Mouse (Mus musculus) layer of hippocampus, postnatal 36 days (tissue): ENCODE results near the gene Ccdc97. TPM values are rescaled to one million over a fixed set of nuclear protein-coding genes. Genes with fewer than 3 reads are reported as not detected.

Experiments used
- DNase-seq, 2 experiments: peaks; one replicate each; pipeline ENCODE4 v3.0.0; 2022
- total RNA-seq, 2 experiments: library from RNA; stranded (reverse); gene quantifications; 2 replicates each; pipeline ENCODE4 v1.2.3; 2021

Gene Ccdc97
- total RNA-seq, 2 experiments from 2014 or later = 57.4 to 64.6 TPM

DNA sequence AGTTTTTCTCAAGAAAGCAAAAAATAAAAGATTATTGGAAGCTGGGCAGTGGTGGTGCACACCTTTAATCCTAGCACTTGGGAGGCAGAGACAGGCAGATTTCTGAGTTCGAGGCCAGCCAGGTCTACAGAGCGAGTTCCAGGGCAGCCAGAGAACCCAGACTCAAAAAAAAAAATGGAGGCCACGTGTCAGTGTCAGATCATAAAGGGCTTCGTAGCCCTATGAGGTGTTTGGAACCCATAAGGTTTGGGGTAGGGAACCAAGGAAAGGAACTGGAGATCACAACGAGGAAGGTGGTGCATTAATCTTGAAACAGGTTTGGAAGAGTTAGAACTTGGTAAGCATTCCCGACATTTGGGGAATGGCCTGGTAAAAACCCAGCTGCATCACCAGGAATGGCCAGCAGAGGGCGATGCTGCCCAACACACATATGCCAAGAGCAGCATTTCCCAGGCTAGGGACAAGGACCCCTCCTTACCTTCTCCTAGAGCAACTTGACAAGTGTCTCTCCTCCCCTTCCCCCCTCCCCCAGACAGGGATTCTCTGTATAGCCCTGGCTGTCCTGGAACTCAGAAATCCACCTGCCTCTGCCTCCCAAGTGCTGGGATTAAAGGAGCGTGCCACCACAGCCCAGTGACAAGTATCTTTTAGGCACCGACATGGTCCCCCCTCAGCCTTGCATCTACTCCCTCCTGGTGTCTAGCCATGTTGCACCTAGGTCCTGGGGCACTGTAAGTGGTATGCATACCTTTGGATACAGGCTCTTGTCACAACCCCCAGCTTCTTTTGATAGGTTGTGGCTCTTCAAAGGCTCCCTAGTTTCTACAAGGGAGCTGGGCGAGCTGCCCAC, 1.1 kb upstream of the Ccdc97 start:
- DNase-seq = peak; percentile 66 to 68

GRCm38 (mm10) chr7:25717478-25717877, 1.4 kb downstream of the Ccdc97 start:
- no peak for DNase-seq

DNA sequence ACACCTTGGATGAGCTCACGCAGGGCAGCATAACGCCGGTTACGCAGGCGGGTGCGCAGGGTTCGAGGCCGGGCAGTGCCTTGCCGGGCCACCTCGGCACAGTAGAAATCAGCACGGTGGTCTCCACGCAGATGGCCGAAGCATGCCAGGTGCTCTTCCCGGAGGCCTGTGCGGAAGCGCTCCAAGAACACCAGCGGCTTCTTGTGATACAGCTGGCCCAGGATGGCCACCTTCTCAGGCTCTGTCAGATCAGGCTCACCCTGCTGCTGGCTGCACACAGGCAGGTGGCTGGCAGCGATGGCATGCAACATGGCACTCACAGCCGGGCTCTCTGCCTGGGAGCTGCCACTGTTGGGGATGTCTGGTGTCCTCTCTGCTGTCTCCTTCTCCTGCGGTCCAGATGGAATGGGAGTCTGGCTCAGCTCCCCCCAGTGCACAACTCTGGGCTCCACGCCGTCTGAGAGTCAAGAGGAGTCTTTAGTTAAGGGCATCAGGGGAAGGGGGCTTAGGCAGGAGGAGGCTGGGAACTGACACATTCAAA, 3.1 kb downstream of the Ccdc97 start:
- no peak for DNase-seq

- no peak for DNase-seq
These were observed 4.3 kb downstream of the Ccdc97 start for GRCm38 (mm10) chr7:25714581-25714980.

GRCm38 (mm10) chr7:25712801-25713200, 6.1 kb downstream of the Ccdc97 start:
- DNase-seq = no peak

GRCm38 (mm10) chr7:25711731-25712197, 7.1 kb downstream of the Ccdc97 start:
- DNase-seq = no peak

DNA sequence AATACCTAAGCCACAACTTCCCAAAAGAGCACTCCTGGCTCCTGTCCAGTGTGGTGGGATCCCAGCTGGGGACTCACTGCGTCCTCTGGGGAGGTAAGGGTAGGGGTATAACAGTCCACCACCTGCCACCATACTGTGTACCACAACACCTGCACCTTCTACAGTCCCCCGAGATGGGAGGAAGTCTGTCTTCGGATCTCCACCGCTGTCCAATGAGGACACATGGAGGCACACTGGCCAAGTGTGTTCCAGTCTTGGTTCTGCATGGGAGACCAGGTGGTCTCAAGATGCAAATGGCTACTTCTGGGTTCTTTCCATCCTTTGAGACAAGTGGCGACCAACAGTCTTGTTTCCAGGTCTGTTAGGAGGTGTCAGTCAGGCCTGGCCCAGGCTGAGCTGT, 7.7 kb downstream of the Ccdc97 start:
- DNase-seq = no peak

DNA sequence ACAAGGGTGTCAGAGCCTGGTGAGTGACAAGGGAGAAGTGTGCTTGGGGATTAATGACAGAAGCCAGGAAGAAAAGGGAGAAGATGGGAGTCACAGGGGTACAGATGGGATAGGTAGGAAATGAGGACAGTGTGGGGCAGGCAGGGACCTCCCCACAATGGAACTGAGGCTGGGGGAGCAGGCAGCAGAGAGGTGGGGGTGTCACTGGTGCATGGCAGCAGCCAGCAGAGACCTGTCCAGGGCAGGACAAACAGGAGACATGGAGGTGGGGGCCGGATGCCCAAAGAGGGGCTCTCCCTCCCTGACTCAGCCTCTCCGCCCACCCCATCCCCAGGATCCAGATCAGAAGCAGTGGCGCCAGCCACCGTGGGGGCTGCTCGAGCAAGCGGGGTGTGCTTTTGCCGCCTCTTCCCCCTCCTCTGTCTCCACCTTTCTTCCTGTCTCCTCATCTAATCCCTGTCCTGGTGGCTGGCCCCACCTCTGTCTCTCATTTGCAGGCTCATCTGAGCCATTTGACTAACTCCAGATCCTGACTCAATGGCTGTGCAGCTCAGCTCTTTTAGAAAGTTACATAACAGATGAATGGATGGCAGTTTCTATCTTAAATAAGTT, 8.3 kb downstream of the Ccdc97 start:
- no peak for DNase-seq

DNA sequence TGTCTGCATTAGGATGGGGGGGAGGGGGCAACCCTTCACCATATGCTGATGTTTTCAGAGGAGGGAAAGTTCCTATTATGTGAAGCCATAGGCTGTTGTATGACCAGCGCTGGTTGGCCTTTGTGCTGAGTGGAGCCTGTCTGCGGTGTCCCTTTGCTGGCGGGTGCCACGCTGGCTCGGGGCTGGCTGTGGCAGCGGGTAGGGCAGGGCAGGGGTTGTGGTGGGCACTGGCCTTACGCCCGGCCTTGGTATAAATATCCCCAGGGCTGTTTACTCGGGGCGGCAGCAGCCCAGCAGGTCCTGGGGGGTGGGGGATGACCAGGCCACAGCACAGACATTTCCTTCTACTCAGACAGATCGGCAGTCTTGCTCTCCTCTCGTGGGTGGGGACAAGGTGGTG, 8.9 kb downstream of the Ccdc97 start:
- no peak for DNase-seq

- no peak for DNase-seq
These were observed 11.2 kb downstream of the Ccdc97 start for GRCm38 (mm10) chr7:25707581-25708292.

- no peak for DNase-seq
These were observed 12.2 kb downstream of the Ccdc97 start for GRCm38 (mm10) chr7:25706578-25707170.

DNA sequence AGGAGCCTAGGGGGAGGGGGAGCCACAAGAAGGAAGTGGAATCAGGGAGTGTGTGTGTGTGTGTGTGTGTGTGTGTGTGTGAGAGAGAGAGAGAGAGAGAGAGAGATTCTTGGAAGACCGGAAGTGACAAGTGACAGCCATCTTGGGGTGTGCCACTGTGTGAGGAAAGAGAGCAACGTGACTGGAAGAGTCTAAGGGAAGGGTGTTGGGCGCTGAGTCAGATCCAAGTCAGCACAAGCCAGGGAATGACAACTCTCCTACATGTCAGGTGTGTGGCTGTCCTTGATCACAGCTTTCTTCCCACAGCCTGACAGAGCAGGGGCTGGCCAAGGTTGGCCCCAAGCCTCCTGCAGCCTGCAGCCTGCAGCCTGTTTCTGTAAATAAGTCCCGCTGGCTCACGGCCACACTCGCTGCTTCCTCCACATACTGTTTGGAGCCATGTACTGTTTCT, 13.1 kb downstream of the Ccdc97 start:
- DNase-seq = no peak

GRCm38 (mm10) chr7:25704716-25705364, 14.0 kb downstream of the Ccdc97 start:
- no peak for DNase-seq

- DNase-seq = no peak
These were observed 14.9 kb downstream of the Ccdc97 start for GRCm38 (mm10) chr7:25703793-25704494.

DNA sequence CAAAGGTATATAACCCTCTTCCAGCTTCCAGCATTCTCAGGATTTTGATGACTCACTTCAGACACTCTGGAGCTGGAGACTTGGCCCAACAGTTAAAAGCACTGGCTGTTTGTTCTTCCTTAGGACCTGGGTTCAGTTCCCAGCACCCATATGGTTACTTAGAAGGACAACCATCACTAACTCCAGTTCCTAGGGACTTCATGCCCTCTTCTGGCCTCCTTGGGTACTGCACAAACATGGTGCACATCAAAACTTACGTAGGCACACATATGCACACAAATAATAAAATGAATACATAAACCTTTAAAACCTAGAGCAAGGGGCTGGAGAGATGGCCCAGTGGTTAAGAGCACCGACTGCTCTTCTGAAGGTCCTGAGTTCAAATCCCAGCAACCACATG, 16.5 kb downstream of the Ccdc97 start:
- no peak for DNase-seq

- DNase-seq = no peak
These were observed 18.2 kb downstream of the Ccdc97 start for GRCm38 (mm10) chr7:25700732-25701131.

DNA sequence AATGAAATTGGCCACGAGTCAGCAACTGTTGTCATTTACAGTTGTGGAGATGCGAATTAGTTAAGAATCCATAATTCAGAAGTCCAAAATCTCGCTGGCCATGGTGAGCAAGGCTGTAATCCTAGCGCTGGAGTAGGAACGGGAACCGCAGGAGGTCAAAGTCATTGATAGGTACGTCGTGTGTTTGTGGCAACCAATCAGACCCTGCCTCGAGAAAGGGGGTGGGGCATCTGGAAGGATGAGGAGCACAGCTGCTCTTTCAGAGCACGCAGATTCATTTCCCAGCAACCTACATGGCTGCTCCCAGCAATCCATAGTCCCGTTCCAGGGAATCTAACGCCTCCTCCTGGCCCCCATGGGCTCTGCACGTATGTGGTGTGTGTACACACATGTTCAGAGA, 19.0 kb downstream of the Ccdc97 start:
- no peak for DNase-seq

- no peak for DNase-seq
These were observed 24.8 kb downstream of the Ccdc97 start for GRCm38 (mm10) chr7:25694104-25694503.

- no peak for DNase-seq
These were observed 28.8 kb downstream of the Ccdc97 start for GRCm38 (mm10) chr7:25690051-25690450.

GRCm38 (mm10) chr7:25689603-25690021, 29.3 kb downstream of the Ccdc97 start:
- no peak for DNase-seq
